Mouse (Mus musculus): ENCODE data around the gene Galnt6. TPM values are rescaled to one million over a fixed set of nuclear protein-coding genes. Genes with fewer than 3 reads are reported as not detected.
A peak's percentile ranks its signal among the peaks of the same experiment; 100 is the strongest.

Gene Galnt6
- polyA plus RNA-seq, 1 experiment from 2014 or later: 0.11 TPM

DNA sequence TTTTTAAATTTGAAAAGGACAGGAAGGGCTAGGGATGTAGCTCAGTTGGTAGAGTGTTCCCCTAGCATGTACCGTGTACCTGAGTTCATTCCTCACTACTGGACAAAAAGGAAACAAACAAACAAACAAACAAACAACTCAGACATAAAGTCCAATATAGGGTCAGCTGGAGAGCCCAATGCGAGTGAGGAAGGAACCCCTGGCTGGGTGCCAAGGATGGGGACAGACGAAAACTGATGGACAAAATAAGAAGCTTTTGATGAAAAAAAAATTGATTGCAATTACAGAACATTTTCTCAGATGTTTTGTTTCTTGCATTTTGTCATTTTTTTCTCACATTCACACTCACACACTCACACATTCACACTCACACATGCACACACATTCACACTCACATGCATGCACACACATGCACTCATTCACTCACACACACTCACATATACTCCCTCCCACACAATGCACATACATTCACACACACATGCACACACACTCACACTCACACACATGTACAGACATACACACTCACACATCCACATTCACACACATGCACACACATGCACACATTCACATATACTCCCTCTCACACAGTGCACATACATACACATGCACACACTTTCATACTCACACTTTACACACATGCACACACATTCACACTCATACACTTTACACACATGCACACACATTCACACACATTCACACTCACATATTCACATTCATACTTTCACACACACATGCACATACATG, 26.9 kb upstream of the Galnt6 start:
- Histone ChIP-seq H3K36me3 (ENCODE audit: control insufficient read depth, insufficient read depth, low read length) (no peaks in the 10 kb centered on the region), H3K4me3 (ENCODE audit: low read depth, low read length) (no peak overlapping the region), H3K27ac (ENCODE audit: low read depth, low read length) (no peak overlapping the region), H3K4me1 (ENCODE audit: control insufficient read depth, insufficient read depth, low read length) (no peaks in the 10 kb centered on the region), H3K27me3 (ENCODE audit: control insufficient read depth, insufficient read depth, low read length) (peaks cover 3% of the 10 kb centered on the region; the same call in 1 of the 2 replicates), H3K9me3 (replicated peaks; ENCODE audit: control insufficient read depth, low read length) (no peaks in the 10 kb centered on the region), H3K9ac (ENCODE audit: low read depth, low read length) (no peak overlapping the region), H3K4me2 (no peak overlapping the region)
- 76% methylated on average over 3 of the region's 3 CpGs for WGBS (ENCODE audit: insufficient replicate concordance)
- ATAC-seq (replicated peaks; ENCODE audit: insufficient number of reproducible peaks, low FRiP score, low TSS enrichment): no peak

DNA sequence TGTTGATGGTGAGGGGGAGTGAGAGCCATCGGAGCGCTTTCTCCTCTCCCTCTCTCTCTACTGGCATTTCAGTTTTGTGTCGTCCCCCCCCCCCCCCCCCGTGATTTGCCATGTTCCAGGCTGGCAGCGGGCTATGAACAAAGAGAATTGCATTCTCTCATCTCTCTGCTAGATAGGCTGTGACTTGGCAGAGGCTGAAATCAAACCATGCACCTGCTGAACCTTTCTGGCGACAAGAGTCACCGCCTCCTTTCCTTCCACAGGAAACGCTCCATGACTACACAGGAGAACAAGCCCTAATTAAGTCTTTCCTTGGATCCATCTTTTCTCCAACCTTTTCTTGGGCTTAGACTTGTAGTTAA, 26.3 kb upstream of the Galnt6 start:
- H3K36me3 ChIP-seq (ENCODE audit: control insufficient read depth, insufficient read depth, low read length): no peaks in the 10 kb centered on the region
- H3K27me3 ChIP-seq (ENCODE audit: control insufficient read depth, insufficient read depth, low read length): peaks cover 3% of the 10 kb centered on the region; the same call in 1 of the 2 replicates
- WGBS (ENCODE audit: insufficient replicate concordance): 63% methylated on average over 7 of the region's 8 CpGs
- H3K9me3 ChIP-seq (replicated peaks; ENCODE audit: control insufficient read depth, low read length): no peaks in the 10 kb centered on the region
- no peak for ATAC-seq (replicated peaks; ENCODE audit: insufficient number of reproducible peaks, low FRiP score, low TSS enrichment)
- no peak overlapping the region for H3K4me3 ChIP-seq (ENCODE audit: low read depth, low read length)
- no peak overlapping the region for H3K27ac ChIP-seq (ENCODE audit: low read depth, low read length)
- peak overlapping the region; percentile 52; the same call in 1 of the 2 replicates for H3K4me2 ChIP-seq
- H3K9ac ChIP-seq (ENCODE audit: low read depth, low read length): no peak overlapping the region
- H3K4me1 ChIP-seq (ENCODE audit: control insufficient read depth, insufficient read depth, low read length): no peaks in the 10 kb centered on the region

- H3K4me1 ChIP-seq (ENCODE audit: control insufficient read depth, insufficient read depth, low read length): no peaks in the 10 kb centered on the region
- H3K27me3 ChIP-seq (ENCODE audit: control insufficient read depth, insufficient read depth, low read length): peaks cover 3% of the 10 kb centered on the region; the same call in 1 of the 2 replicates
- H3K9ac ChIP-seq (ENCODE audit: low read depth, low read length): no peak overlapping the region
- H3K4me3 ChIP-seq (ENCODE audit: low read depth, low read length): 0 out of 2 replicates have a peak overlapping the region, but pooled peaks have one; percentile 3
- peak overlapping the region; percentile 52 for H3K4me2 ChIP-seq
- no peaks in the 10 kb centered on the region for H3K9me3 ChIP-seq (replicated peaks; ENCODE audit: control insufficient read depth, low read length)
- 8% methylated on average over 11 of the region's 11 CpGs for WGBS (ENCODE audit: insufficient replicate concordance)
- no peaks in the 10 kb centered on the region for H3K36me3 ChIP-seq (ENCODE audit: control insufficient read depth, insufficient read depth, low read length)
- no peak for ATAC-seq (replicated peaks; ENCODE audit: insufficient number of reproducible peaks, low FRiP score, low TSS enrichment)
- H3K27ac ChIP-seq (ENCODE audit: low read depth, low read length): no peak overlapping the region
Observed at GRCm38 (mm10) chr15:100754805-100755497, 25.8 kb upstream of the Galnt6 start.

- H3K4me3 ChIP-seq (ENCODE audit: low read depth, low read length): no peak overlapping the region
- 34% methylated on average over 7 of the region's 7 CpGs for WGBS (ENCODE audit: insufficient replicate concordance)
- H3K36me3 ChIP-seq (ENCODE audit: control insufficient read depth, insufficient read depth, low read length): no peaks in the 10 kb centered on the region
- H3K27ac ChIP-seq (ENCODE audit: low read depth, low read length): no peak overlapping the region
- no peaks in the 10 kb centered on the region for H3K4me1 ChIP-seq (ENCODE audit: control insufficient read depth, insufficient read depth, low read length)
- no peak overlapping the region for H3K9ac ChIP-seq (ENCODE audit: low read depth, low read length)
- H3K4me2 ChIP-seq: no peak overlapping the region
- H3K27me3 ChIP-seq (ENCODE audit: control insufficient read depth, insufficient read depth, low read length): peaks cover 3% of the 10 kb centered on the region; the same call in 1 of the 2 replicates
- H3K9me3 ChIP-seq (replicated peaks; ENCODE audit: control insufficient read depth, low read length): no peaks in the 10 kb centered on the region
- no peak for ATAC-seq (replicated peaks; ENCODE audit: insufficient number of reproducible peaks, low FRiP score, low TSS enrichment)
Observed at GRCm38 (mm10) chr15:100754041-100754440, 24.9 kb upstream of the Galnt6 start.

GRCm38 (mm10) chr15:100753045-100753444, 23.9 kb upstream of the Galnt6 start:
- ATAC-seq (replicated peaks; ENCODE audit: insufficient number of reproducible peaks, low FRiP score, low TSS enrichment): no peak
- Histone ChIP-seq H3K4me1 (ENCODE audit: control insufficient read depth, insufficient read depth, low read length) (no peaks in the 10 kb centered on the region), H3K36me3 (ENCODE audit: control insufficient read depth, insufficient read depth, low read length) (no peaks in the 10 kb centered on the region), H3K9me3 (replicated peaks; ENCODE audit: control insufficient read depth, low read length) (no peaks in the 10 kb centered on the region), H3K4me3 (ENCODE audit: low read depth, low read length) (no peak overlapping the region), H3K27me3 (ENCODE audit: control insufficient read depth, insufficient read depth, low read length) (peaks cover 3% of the 10 kb centered on the region; the same call in 1 of the 2 replicates), H3K9ac (ENCODE audit: low read depth, low read length) (no peak overlapping the region), H3K27ac (ENCODE audit: low read depth, low read length) (no peak overlapping the region), H3K4me2 (no peak overlapping the region)
- 69% methylated on average over 5 of the region's 5 CpGs for WGBS (ENCODE audit: insufficient replicate concordance)

- H3K4me3 ChIP-seq (ENCODE audit: low read depth, low read length): no peak overlapping the region
- no peaks in the 10 kb centered on the region for H3K9me3 ChIP-seq (replicated peaks; ENCODE audit: control insufficient read depth, low read length)
- WGBS (ENCODE audit: insufficient replicate concordance): 60% methylated on average over 2 of the region's 2 CpGs
- no peaks in the 10 kb centered on the region for H3K4me1 ChIP-seq (ENCODE audit: control insufficient read depth, insufficient read depth, low read length)
- no peak overlapping the region for H3K9ac ChIP-seq (ENCODE audit: low read depth, low read length)
- H3K36me3 ChIP-seq (ENCODE audit: control insufficient read depth, insufficient read depth, low read length): no peaks in the 10 kb centered on the region
- ATAC-seq (replicated peaks; ENCODE audit: insufficient number of reproducible peaks, low FRiP score, low TSS enrichment): no peak
- peaks cover 3% of the 10 kb centered on the region; the same call in 1 of the 2 replicates for H3K27me3 ChIP-seq (ENCODE audit: control insufficient read depth, insufficient read depth, low read length)
- no peak overlapping the region for H3K4me2 ChIP-seq
- no peak overlapping the region for H3K27ac ChIP-seq (ENCODE audit: low read depth, low read length)
Observed at GRCm38 (mm10) chr15:100752439-100752838, 23.3 kb upstream of the Galnt6 start.

GRCm38 (mm10) chr15:100749751-100750538, 20.8 kb upstream of the Galnt6 start:
- Histone ChIP-seq H3K4me3 (ENCODE audit: low read depth, low read length) (no peak overlapping the region), H3K4me2 (no peak overlapping the region), H3K36me3 (ENCODE audit: control insufficient read depth, insufficient read depth, low read length) (no peaks in the 10 kb centered on the region), H3K9me3 (replicated peaks; ENCODE audit: control insufficient read depth, low read length) (no peaks in the 10 kb centered on the region), H3K27me3 (ENCODE audit: control insufficient read depth, insufficient read depth, low read length) (peaks cover 3% of the 10 kb centered on the region; the same call in 1 of the 2 replicates), H3K9ac (ENCODE audit: low read depth, low read length) (no peak overlapping the region), H3K4me1 (ENCODE audit: control insufficient read depth, insufficient read depth, low read length) (peaks cover 4% of the 10 kb centered on the region; the same call in 1 of the 2 replicates), H3K27ac (ENCODE audit: low read depth, low read length) (no peak overlapping the region)
- no peak for ATAC-seq (replicated peaks; ENCODE audit: insufficient number of reproducible peaks, low FRiP score, low TSS enrichment)
- WGBS (ENCODE audit: insufficient replicate concordance): 68% methylated on average over 10 of the region's 10 CpGs

GRCm38 (mm10) chr15:100748584-100748983, 19.4 kb upstream of the Galnt6 start:
- Histone ChIP-seq H3K9me3 (replicated peaks; ENCODE audit: control insufficient read depth, low read length) (no peaks in the 10 kb centered on the region), H3K27ac (ENCODE audit: low read depth, low read length) (no peak overlapping the region), H3K4me1 (ENCODE audit: control insufficient read depth, insufficient read depth, low read length) (peaks cover 4% of the 10 kb centered on the region; the same call in 1 of the 2 replicates), H3K9ac (ENCODE audit: low read depth, low read length) (no peak overlapping the region), H3K4me2 (no peak overlapping the region), H3K36me3 (ENCODE audit: control insufficient read depth, insufficient read depth, low read length) (no peaks in the 10 kb centered on the region), H3K4me3 (ENCODE audit: low read depth, low read length) (no peak overlapping the region), H3K27me3 (ENCODE audit: control insufficient read depth, insufficient read depth, low read length) (no peaks in the 10 kb centered on the region)
- no peak for ATAC-seq (replicated peaks; ENCODE audit: insufficient number of reproducible peaks, low FRiP score, low TSS enrichment)
- WGBS (ENCODE audit: insufficient replicate concordance): 82% methylated on average over 3 of the region's 3 CpGs

Measured in heart, embryonic 11.5 days (tissue).